Mouse (Mus musculus) MEL (cell line): Measurements from ENCODE around the gene Hes2. TPM values are rescaled to one million over a fixed set of nuclear protein-coding genes. Genes with fewer than 3 reads are reported as not detected.

ENCODE experiments used
- DNase-seq: peaks from one replicate; pipeline ENCODE4 v3.0.0; 2011; ENCODE audit warnings: low read depth, low spot score
- H3K27ac ChIP-seq: 2 replicates; pipeline ENCODE4 v1.5.1; 2012; ENCODE audit warnings: low read depth, mild to moderate bottlenecking, control low read depth, low read length, moderate library complexity; ENCODE audit not compliant: control insufficient read depth
- H3K27me3 ChIP-seq, 2 experiments: fragments of 150-350 bp in 1 of 2; sonication (generic) in 1 of 2; 2 replicates each; pipeline ENCODE4 v1.6.1; 2012; ENCODE audit warnings: low read length in 2 of 2, mild to moderate bottlenecking in 2 of 2, improper control_type of control experiment in 1 of 2, moderate library complexity in 1 of 2; ENCODE audit not compliant: insufficient read depth in 2 of 2, control insufficient read depth in 1 of 2
- H3K36me3 ChIP-seq, 2 experiments: 2 replicates each; pipeline ENCODE4 v1.6.1; 2012 to 2014; ENCODE audit warnings: low read length in 2 of 2, improper control_type of control experiment in 1 of 2, inconsistent platforms in 1 of 2, mild to moderate bottlenecking in 1 of 2; ENCODE audit not compliant: insufficient read depth in 2 of 2, control insufficient read depth in 1 of 2
- H3K4me1 ChIP-seq, 2 experiments: fragments of 150-350 bp in 1 of 2; sonication (generic) in 1 of 2; 2 replicates each; pipeline ENCODE4 v1.6.1; 2012; ENCODE audit warnings: low read length in 2 of 2, improper control_type of control experiment in 1 of 2, mild to moderate bottlenecking in 1 of 2; ENCODE audit not compliant: insufficient read depth in 2 of 2, control insufficient read depth in 1 of 2
- H3K4me3 ChIP-seq, 2 experiments: fragments of 150-350 bp in 1 of 2; sonication (generic) in 1 of 2; 2 replicates each; pipeline ENCODE4 v1.5.1; 2012; ENCODE audit warnings: low read depth in 2 of 2, low read length in 2 of 2, mild to moderate bottlenecking in 2 of 2, moderate library complexity in 2 of 2, control low read depth in 1 of 2, improper control_type of control experiment in 1 of 2; ENCODE audit not compliant: control insufficient read depth in 1 of 2, insufficient read depth in 1 of 2
- H3K79me2 ChIP-seq: 2 replicates; pipeline ENCODE4 v1.6.1; 2012; ENCODE audit warnings: mild to moderate bottlenecking, low read length, moderate library complexity; ENCODE audit not compliant: control insufficient read depth, poor library complexity, insufficient read depth
- H3K9ac ChIP-seq: 2 replicates; pipeline ENCODE4 v1.6.1; 2012; ENCODE audit warnings: low read depth, mild to moderate bottlenecking, control low read depth, low read length, moderate library complexity; ENCODE audit not compliant: control insufficient read depth, poor library complexity, severe bottlenecking
- H3K9me3 ChIP-seq: fragments of 150-350 bp; sonication (generic); replicated peaks from 2 replicates; pipeline ENCODE4 v1.6.1; 2012; ENCODE audit warnings: mild to moderate bottlenecking, low read length, improper control_type of control experiment, moderate library complexity; ENCODE audit not compliant: insufficient read depth
- CHD1 ChIP-seq: IDR thresholded peaks from 2 replicates; pipeline ENCODE4 v1.6.1; 2012; ENCODE audit warnings: low read depth, mild to moderate bottlenecking, inconsistent platforms, low read length, improper control_type of control experiment
- GABPA ChIP-seq: IDR thresholded peaks from 2 replicates; pipeline ENCODE4 v1.6.1; 2012; ENCODE audit warnings: low read depth, mild to moderate bottlenecking, inconsistent platforms, low read length, improper control_type of control experiment, moderate library complexity
- JUND ChIP-seq: IDR thresholded peaks from 2 replicates; pipeline ENCODE4 v1.6.1; 2011; ENCODE audit warnings: low read depth, mild to moderate bottlenecking, improper control_type of control experiment, low read length
- MAX ChIP-seq: IDR thresholded peaks from 2 replicates; pipeline ENCODE4 v1.6.1; 2011; ENCODE audit warnings: low read length, improper control_type of control experiment
- MAZ ChIP-seq: IDR thresholded peaks from 2 replicates; pipeline ENCODE4 v1.6.1; 2012; ENCODE audit warnings: low read depth, mild to moderate bottlenecking, inconsistent platforms, low read length, improper control_type of control experiment
- MXI1 ChIP-seq: IDR thresholded peaks from 2 replicates; pipeline ENCODE4 v1.6.1; 2011; ENCODE audit warnings: mild to moderate bottlenecking, low read depth, low read length, improper control_type of control experiment
- MYC ChIP-seq: IDR thresholded peaks from 2 replicates; pipeline ENCODE4 v1.6.1; 2011; ENCODE audit warnings: low read depth, mild to moderate bottlenecking, low read length, improper control_type of control experiment, moderate library complexity
- POLR2AphosphoS5 ChIP-seq: IDR thresholded peaks from 2 replicates; pipeline ENCODE4 v1.6.1; 2012; ENCODE audit warnings: low read depth, borderline replicate concordance, mild to moderate bottlenecking, inconsistent platforms, low read length, moderate library complexity, mixed read lengths
- SIN3A ChIP-seq: IDR thresholded peaks from 2 replicates; pipeline ENCODE4 v1.6.1; 2012; ENCODE audit warnings: low read length, improper control_type of control experiment, inconsistent platforms
- TAL1 ChIP-seq: IDR thresholded peaks from 2 replicates; pipeline ENCODE4 v1.6.1; 2012; ENCODE audit warnings: mild to moderate bottlenecking, inconsistent platforms, low read length, moderate library complexity, mixed read lengths
- UBTF ChIP-seq: IDR thresholded peaks from 2 replicates; pipeline ENCODE4 v1.6.1; 2012; ENCODE audit warnings: low read depth, mild to moderate bottlenecking, inconsistent platforms, low read length, improper control_type of control experiment, moderate library complexity, borderline replicate concordance; ENCODE audit not compliant: insufficient read depth
- USF1 ChIP-seq: IDR thresholded peaks from 2 replicates; pipeline ENCODE4 v1.6.1; 2014; ENCODE audit warnings: low read depth, mild to moderate bottlenecking, inconsistent platforms, low read length, improper control_type of control experiment, moderate library complexity
- ZC3H11A ChIP-seq: IDR thresholded peaks from 2 replicates; pipeline ENCODE4 v1.6.1; 2012; ENCODE audit warnings: low read depth, mild to moderate bottlenecking, inconsistent platforms, low read length, improper control_type of control experiment
- ZNF384 ChIP-seq: IDR thresholded peaks from 2 replicates; pipeline ENCODE4 v1.6.1; 2012; ENCODE audit warnings: low read depth, mild to moderate bottlenecking, inconsistent platforms, low read length, improper control_type of control experiment
- polyA plus RNA-seq, 2 experiments: library from polyadenylated mRNA; stranded (reverse) in 1 of 2; unstranded in 1 of 2; fragments of >175 nt in 1 of 2; fragments of >200 nt in 1 of 2; gene quantifications; 2 replicates each; pipeline versions ENCODE4 v1.2.1 to v1.2.4; 2012; ENCODE audit warnings: low replicate concordance in 2 of 2, low read depth in 1 of 2; ENCODE audit not compliant: insufficient read length in 2 of 2, insufficient read depth in 1 of 2, missing spikeins in 1 of 2
- total RNA-seq: library from RNA; depleted of rRNA; stranded (reverse); fragments of 300-350 nt; gene quantifications from 2 replicates; pipeline ENCODE4 v1.2.3, GENCODE M21; 2012

Hes2 gene
- total and polyA plus RNA-seq, 3 experiments: 0.28 TPM; not detected in 2

DNA sequence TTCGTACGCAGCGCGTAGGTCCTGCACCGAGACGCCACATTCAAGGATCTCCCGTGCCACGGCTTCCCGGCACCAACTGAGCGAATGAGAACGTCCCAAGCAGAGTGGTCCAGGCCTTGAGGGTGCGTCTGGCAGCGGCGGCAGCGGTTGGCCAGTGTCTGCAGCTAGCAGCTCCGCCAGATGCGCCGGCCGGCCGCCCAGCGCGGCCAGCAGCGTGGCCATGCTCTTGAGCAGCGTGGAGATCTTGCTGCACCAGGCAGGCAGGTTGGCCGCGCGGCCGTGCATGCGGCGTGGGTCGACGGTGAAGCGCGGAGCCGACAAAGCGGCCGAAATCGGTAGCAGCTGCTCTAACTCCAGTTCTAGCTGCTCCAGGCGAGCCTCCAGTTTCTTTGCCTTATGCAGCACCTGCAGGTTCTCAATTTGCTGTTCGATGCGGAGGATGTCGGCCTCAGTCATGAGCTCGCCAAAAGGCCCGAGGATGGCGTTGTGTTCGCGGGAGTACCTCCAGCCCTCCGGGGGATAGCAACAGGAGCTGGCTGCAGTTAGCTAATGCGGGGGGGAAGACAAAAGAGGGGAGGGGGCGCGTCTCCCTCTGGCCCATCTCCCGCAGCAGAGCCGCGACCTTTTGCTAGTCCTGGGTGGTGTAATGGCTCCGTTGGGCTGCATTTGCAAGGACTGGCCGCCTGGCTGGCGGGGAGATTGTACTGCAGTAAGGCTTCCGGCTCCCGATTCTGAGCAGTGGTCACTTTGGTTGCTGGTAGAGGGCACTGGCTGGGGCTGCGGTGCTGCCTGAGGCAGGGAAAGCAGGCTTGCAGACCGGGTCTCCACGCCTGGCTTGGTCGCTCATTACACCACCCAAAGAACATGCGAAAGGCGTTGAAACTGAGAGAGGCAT is 32.4 kb upstream of the Hes2 start:
- no peak overlapping the region for H3K9ac ChIP-seq
- H3K79me2 ChIP-seq: no peaks in the 10 kb centered on the region
- H3K9me3 ChIP-seq: no peaks in the 10 kb centered on the region
- H3K36me3 ChIP-seq: no peaks in the 10 kb centered on the region
- no peaks in the 10 kb centered on the region for H3K4me1 ChIP-seq
- TF ChIP-seq POLR2AphosphoS5: no peak
- TF ChIP-seq MAZ: no peak
- no peak for TF ChIP-seq ZNF384
- TF ChIP-seq UBTF: no peak
- no peak for TF ChIP-seq CHD1
- TF ChIP-seq SIN3A: no peak
- no peak for TF ChIP-seq MXI1
- TF ChIP-seq ZC3H11A: no peak
- H3K27ac ChIP-seq: no peak overlapping the region
- no peak overlapping the region for H3K4me3 ChIP-seq
- H3K27me3 ChIP-seq: no peaks in the 10 kb centered on the region
- no peak for DNase-seq

DNA sequence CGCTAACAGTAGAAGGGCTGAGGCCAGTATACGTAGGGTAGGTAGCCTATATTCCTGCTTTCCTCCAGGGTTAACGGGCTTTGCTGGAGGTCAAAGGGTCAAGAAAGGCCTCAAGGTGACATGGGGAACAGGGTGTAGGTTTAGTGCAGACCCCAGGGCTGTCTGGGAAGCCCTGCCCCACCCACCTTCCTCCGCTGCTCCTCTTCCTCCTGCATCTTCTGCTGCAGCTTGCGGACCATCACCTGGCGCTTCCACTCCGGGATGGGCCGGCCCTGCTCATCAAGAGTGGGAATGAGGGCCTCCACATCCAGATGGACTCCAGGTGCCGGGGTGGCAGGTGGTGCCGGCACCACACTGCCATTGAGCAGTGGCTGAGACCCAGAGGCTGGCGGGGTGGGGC is 30.8 kb upstream of the Hes2 start:
- no peaks in the 10 kb centered on the region for H3K9me3 ChIP-seq
- no peak overlapping the region for H3K9ac ChIP-seq
- no peaks in the 10 kb centered on the region for H3K36me3 ChIP-seq
- TF ChIP-seq JUND (no peak), MYC (no peak), TAL1 (no peak), UBTF (no peak), GABPA (no peak), MAX (no peak), ZC3H11A (no peak), USF1 (no peak), SIN3A (no peak)
- H3K4me1 ChIP-seq: no peaks in the 10 kb centered on the region
- DNase-seq: no peak
- no peaks in the 10 kb centered on the region; the same call in 1 of the 2 replicates for H3K79me2 ChIP-seq
- H3K27ac ChIP-seq: no peak overlapping the region
- H3K27me3 ChIP-seq: no peaks in the 10 kb centered on the region
- no peak overlapping the region for H3K4me3 ChIP-seq
